Mouse (Mus musculus): ENCODE results near the gene Golga1. TPM values are rescaled to one million over a fixed set of nuclear protein-coding genes. Genes with fewer than 3 reads are reported as not detected.
A peak's percentile ranks its signal among the peaks of the same experiment; 100 is the strongest.

Golga1 gene
- polyA plus RNA-seq, 1 experiment from 2014 or later: 10.4 TPM

GRCm38 (mm10) chr2:38973701-38974100, 91.6 kb downstream of the Golga1 start:
- Histone ChIP-seq H3K27ac (replicated peaks) (no peak overlapping the region), H3K4me3 (replicated peaks) (no peak overlapping the region), H3K9me3 (replicated peaks) (no peaks in the 10 kb centered on the region), H3K27me3 (peaks cover 19% of the 10 kb centered on the region), H3K4me1 (replicated peaks) (peaks cover 32% of the 10 kb centered on the region), H3K9ac (no peak overlapping the region), H3K4me2 (no peak overlapping the region), H3K36me3 (replicated peaks) (no peaks in the 10 kb centered on the region)
- ATAC-seq (ENCODE audit: insufficient read depth): no peak
- WGBS (ENCODE audit: insufficient replicate concordance): 73% methylated on average over 7 of the region's 7 CpGs

GRCm38 (mm10) chr2:38973223-38973622, 92.1 kb downstream of the Golga1 start:
- 15% methylated on average over 2 of the region's 2 CpGs for WGBS (ENCODE audit: insufficient replicate concordance)

GRCm38 (mm10) chr2:38970057-38970456, 95.3 kb downstream of the Golga1 start:
- peak overlapping the region; percentile 90 for H3K27ac ChIP-seq (replicated peaks)

More at GRCm38 (mm10) chr2:38973223-38973622, 92.1 kb downstream of the Golga1 start:
- no peaks in the 10 kb centered on the region for H3K9me3 ChIP-seq (replicated peaks)
- no peak overlapping the region for H3K4me3 ChIP-seq (replicated peaks)
- H3K36me3 ChIP-seq (replicated peaks): no peaks in the 10 kb centered on the region
- no peak for ATAC-seq (ENCODE audit: insufficient read depth)
- no peak overlapping the region for H3K4me2 ChIP-seq
- H3K27me3 ChIP-seq: peaks cover 19% of the 10 kb centered on the region
- no peak overlapping the region for H3K9ac ChIP-seq
- no peak overlapping the region for H3K27ac ChIP-seq (replicated peaks)
- peaks cover 32% of the 10 kb centered on the region for H3K4me1 ChIP-seq (replicated peaks)

GRCm38 (mm10) chr2:38969650-38970049, 95.7 kb downstream of the Golga1 start:
- H3K4me2 ChIP-seq: peak overlapping the region; percentile 56
- no peak overlapping the region for H3K4me3 ChIP-seq (replicated peaks)
- no peak overlapping the region for H3K9ac ChIP-seq
- ATAC-seq (ENCODE audit: insufficient read depth): peak; percentile 67
- no peaks in the 10 kb centered on the region for H3K9me3 ChIP-seq (replicated peaks)
- H3K27me3 ChIP-seq: no peaks in the 10 kb centered on the region
- WGBS (ENCODE audit: insufficient replicate concordance): 41% methylated on average over 2 of the region's 2 CpGs
- H3K36me3 ChIP-seq (replicated peaks): no peaks in the 10 kb centered on the region
- H3K27ac ChIP-seq (replicated peaks): peak overlapping the region; percentile 90
- peaks cover 40% of the 10 kb centered on the region for H3K4me1 ChIP-seq (replicated peaks)

More at GRCm38 (mm10) chr2:38970057-38970456, 95.3 kb downstream of the Golga1 start:
- 16% methylated on average over 5 of the region's 5 CpGs for WGBS (ENCODE audit: insufficient replicate concordance)
- Histone ChIP-seq H3K9me3 (replicated peaks) (no peaks in the 10 kb centered on the region), H3K4me3 (replicated peaks) (no peak overlapping the region), H3K27me3 (no peaks in the 10 kb centered on the region), H3K36me3 (replicated peaks) (no peaks in the 10 kb centered on the region), H3K4me2 (peak overlapping the region; percentile 56), H3K9ac (no peak overlapping the region), H3K4me1 (replicated peaks) (peaks cover 40% of the 10 kb centered on the region)
- ATAC-seq (ENCODE audit: insufficient read depth): peak; percentile 95

Other genes with a start within 250 kb of the Golga1 start
- gene Nr6a1, start 137.9 kb downstream of the Golga1 start, polyA plus RNA-seq (2015; fragmentation: Nextera tagmentation; extraction: Ambion mirVana): 1.1 TPM in 2 replicates
- gene Olfml2a, start 133.6 kb downstream of the Golga1 start, polyA plus RNA-seq (2015; fragmentation: Nextera tagmentation; extraction: Ambion mirVana): 0.10 and 0.14 TPM in 2 replicates
- gene Wdr38, start 68.1 kb downstream of the Golga1 start, polyA plus RNA-seq (2015; fragmentation: Nextera tagmentation; extraction: Ambion mirVana): 0.76 and 0.81 TPM in 2 replicates
- 48.9 and 52.9 TPM in 2 replicates for gene Arpc5l, start 60.2 kb downstream of the Golga1 start, polyA plus RNA-seq (2015; fragmentation: Nextera tagmentation; extraction: Ambion mirVana)
- 387 and 487 TPM in 2 replicates for gene Rpl35, start 59.9 kb downstream of the Golga1 start, polyA plus RNA-seq (2015; fragmentation: Nextera tagmentation; extraction: Ambion mirVana)
- 0.89 and 1.3 TPM in 2 replicates for gene Scai, start 125.2 kb upstream of the Golga1 start, polyA plus RNA-seq (2015; fragmentation: Nextera tagmentation; extraction: Ambion mirVana)
- gene Ppp6c, start 160.9 kb upstream of the Golga1 start, polyA plus RNA-seq (2015; fragmentation: Nextera tagmentation; extraction: Ambion mirVana): 36.7 and 45.1 TPM in 2 replicates

All from liver, embryonic 15.5 days (tissue).